Mouse (Mus musculus) MEL (cell line): ENCODE results near the gene Ppm1g. TPM values are rescaled to one million over a fixed set of nuclear protein-coding genes. Genes with fewer than 3 reads are reported as not detected.
"Not testable (repeated sequence)": the region's sequence is repeated elsewhere in the genome, so short reads cannot be mapped to it uniquely, and the experiment has no call there.

Experiments
- DNase-seq: peaks from one replicate; pipeline ENCODE4 v3.0.0; 2011; ENCODE audit warnings: low read depth, low spot score
- H3K27ac ChIP-seq: 2 replicates; pipeline ENCODE4 v1.5.1; 2012; ENCODE audit warnings: low read depth, mild to moderate bottlenecking, control low read depth, low read length, moderate library complexity; ENCODE audit not compliant: control insufficient read depth
- H3K27me3 ChIP-seq, 2 experiments: fragments of 150-350 bp in 1 of 2; sonication (generic) in 1 of 2; 2 replicates each; pipeline ENCODE4 v1.6.1; 2012; ENCODE audit warnings: low read length in 2 of 2, mild to moderate bottlenecking in 2 of 2, improper control_type of control experiment in 1 of 2, moderate library complexity in 1 of 2; ENCODE audit not compliant: insufficient read depth in 2 of 2, control insufficient read depth in 1 of 2
- H3K36me3 ChIP-seq, 2 experiments: 2 replicates each; pipeline ENCODE4 v1.6.1; 2012 to 2014; ENCODE audit warnings: low read length in 2 of 2, improper control_type of control experiment in 1 of 2, inconsistent platforms in 1 of 2, mild to moderate bottlenecking in 1 of 2; ENCODE audit not compliant: insufficient read depth in 2 of 2, control insufficient read depth in 1 of 2
- H3K4me1 ChIP-seq, 2 experiments: fragments of 150-350 bp in 1 of 2; sonication (generic) in 1 of 2; 2 replicates each; pipeline ENCODE4 v1.6.1; 2012; ENCODE audit warnings: low read length in 2 of 2, improper control_type of control experiment in 1 of 2, mild to moderate bottlenecking in 1 of 2; ENCODE audit not compliant: insufficient read depth in 2 of 2, control insufficient read depth in 1 of 2
- H3K4me3 ChIP-seq, 2 experiments: fragments of 150-350 bp in 1 of 2; sonication (generic) in 1 of 2; 2 replicates each; pipeline ENCODE4 v1.5.1; 2012; ENCODE audit warnings: low read depth in 2 of 2, low read length in 2 of 2, mild to moderate bottlenecking in 2 of 2, moderate library complexity in 2 of 2, control low read depth in 1 of 2, improper control_type of control experiment in 1 of 2; ENCODE audit not compliant: control insufficient read depth in 1 of 2, insufficient read depth in 1 of 2
- H3K79me2 ChIP-seq: 2 replicates; pipeline ENCODE4 v1.6.1; 2012; ENCODE audit warnings: mild to moderate bottlenecking, low read length, moderate library complexity; ENCODE audit not compliant: control insufficient read depth, poor library complexity, insufficient read depth
- H3K9ac ChIP-seq: 2 replicates; pipeline ENCODE4 v1.6.1; 2012; ENCODE audit warnings: low read depth, mild to moderate bottlenecking, control low read depth, low read length, moderate library complexity; ENCODE audit not compliant: control insufficient read depth, poor library complexity, severe bottlenecking
- H3K9me3 ChIP-seq: fragments of 150-350 bp; sonication (generic); replicated peaks from 2 replicates; pipeline ENCODE4 v1.6.1; 2012; ENCODE audit warnings: mild to moderate bottlenecking, low read length, improper control_type of control experiment, moderate library complexity; ENCODE audit not compliant: insufficient read depth
- CHD2 ChIP-seq: IDR thresholded peaks from 2 replicates; pipeline ENCODE4 v1.6.1; 2011; ENCODE audit warnings: low read length, improper control_type of control experiment
- CTCF ChIP-seq, 3 experiments: IDR thresholded peaks in 2 of 3; conservative IDR thresholded peaks in 1 of 3; 2 replicates each; pipeline ENCODE4 v1.5.1; 2011 to 2012; ENCODE audit warnings: low read length in 3 of 3, low read depth in 2 of 3, mild to moderate bottlenecking in 2 of 3, improper control_type of control experiment in 1 of 3, inconsistent platforms in 1 of 3, mixed read lengths in 1 of 3, moderate library complexity in 1 of 3; ENCODE audit not compliant: control insufficient read depth in 1 of 3, insufficient read depth in 1 of 3, poor library complexity in 1 of 3, severe bottlenecking in 1 of 3
- E2F4 ChIP-seq: IDR thresholded peaks from 2 replicates; pipeline ENCODE4 v1.6.1; 2011; ENCODE audit warnings: low read depth, low read length, improper control_type of control experiment, borderline replicate concordance
- ETS1 ChIP-seq: IDR thresholded peaks from 2 replicates; pipeline ENCODE4 v1.6.1; 2012; ENCODE audit warnings: low read depth, mild to moderate bottlenecking, inconsistent platforms, low read length, improper control_type of control experiment, moderate library complexity
- GATA1 ChIP-seq: IDR thresholded peaks from 2 replicates; pipeline ENCODE4 v1.6.1; 2011; ENCODE audit warnings: low read depth, low read length, improper control_type of control experiment
- KAT2A ChIP-seq: conservative IDR thresholded peaks from 2 replicates; pipeline ENCODE4 v1.6.1; 2012; ENCODE audit warnings: low read depth, low read length, improper control_type of control experiment, inconsistent platforms
- MAFK ChIP-seq: IDR thresholded peaks from 2 replicates; pipeline ENCODE4 v1.6.1; 2011; ENCODE audit warnings: low read depth, mild to moderate bottlenecking, low read length, improper control_type of control experiment, borderline replicate concordance
- MAZ ChIP-seq: IDR thresholded peaks from 2 replicates; pipeline ENCODE4 v1.6.1; 2012; ENCODE audit warnings: low read depth, mild to moderate bottlenecking, inconsistent platforms, low read length, improper control_type of control experiment
- MXI1 ChIP-seq: IDR thresholded peaks from 2 replicates; pipeline ENCODE4 v1.6.1; 2011; ENCODE audit warnings: mild to moderate bottlenecking, low read depth, low read length, improper control_type of control experiment
- MYB ChIP-seq: IDR thresholded peaks from 2 replicates; pipeline ENCODE4 v1.6.1; 2011; ENCODE audit warnings: mild to moderate bottlenecking, low read depth, low read length, improper control_type of control experiment
- MYC ChIP-seq: IDR thresholded peaks from 2 replicates; pipeline ENCODE4 v1.6.1; 2011; ENCODE audit warnings: low read depth, mild to moderate bottlenecking, low read length, improper control_type of control experiment, moderate library complexity
- POLR2AphosphoS2 ChIP-seq: IDR thresholded peaks from 2 replicates; pipeline ENCODE4 v1.6.1; 2011; ENCODE audit warnings: low read length, improper control_type of control experiment
- POLR2AphosphoS5 ChIP-seq: IDR thresholded peaks from 2 replicates; pipeline ENCODE4 v1.6.1; 2012; ENCODE audit warnings: low read depth, borderline replicate concordance, mild to moderate bottlenecking, inconsistent platforms, low read length, moderate library complexity, mixed read lengths
- RAD21 ChIP-seq: IDR thresholded peaks from 2 replicates; pipeline ENCODE4 v1.6.1; 2011; ENCODE audit warnings: mild to moderate bottlenecking, low read depth, low read length, improper control_type of control experiment
- SIN3A ChIP-seq: IDR thresholded peaks from 2 replicates; pipeline ENCODE4 v1.6.1; 2012; ENCODE audit warnings: low read length, improper control_type of control experiment, inconsistent platforms
- SMC3 ChIP-seq: IDR thresholded peaks from 2 replicates; pipeline ENCODE4 v1.6.1; 2011; ENCODE audit warnings: low read depth, low read length, improper control_type of control experiment
- TAL1 ChIP-seq: IDR thresholded peaks from 2 replicates; pipeline ENCODE4 v1.6.1; 2012; ENCODE audit warnings: mild to moderate bottlenecking, inconsistent platforms, low read length, moderate library complexity, mixed read lengths
- TBP ChIP-seq: IDR thresholded peaks from 2 replicates; pipeline ENCODE4 v1.8.0; 2011; ENCODE audit warnings: low read depth, low read length, improper control_type of control experiment
- UBTF ChIP-seq: IDR thresholded peaks from 2 replicates; pipeline ENCODE4 v1.6.1; 2012; ENCODE audit warnings: low read depth, mild to moderate bottlenecking, inconsistent platforms, low read length, improper control_type of control experiment, moderate library complexity, borderline replicate concordance; ENCODE audit not compliant: insufficient read depth
- ZNF384 ChIP-seq: IDR thresholded peaks from 2 replicates; pipeline ENCODE4 v1.6.1; 2012; ENCODE audit warnings: low read depth, mild to moderate bottlenecking, inconsistent platforms, low read length, improper control_type of control experiment
- polyA plus RNA-seq, 2 experiments: library from polyadenylated mRNA; stranded (reverse) in 1 of 2; unstranded in 1 of 2; fragments of >175 nt in 1 of 2; fragments of >200 nt in 1 of 2; gene quantifications; 2 replicates each; pipeline versions ENCODE4 v1.2.1 to v1.2.4; 2012; ENCODE audit warnings: low replicate concordance in 2 of 2, low read depth in 1 of 2; ENCODE audit not compliant: insufficient read length in 2 of 2, insufficient read depth in 1 of 2, missing spikeins in 1 of 2
- total RNA-seq: library from RNA; depleted of rRNA; stranded (reverse); fragments of 300-350 nt; gene quantifications from 2 replicates; pipeline ENCODE4 v1.2.3, GENCODE M21; 2012

The Ppm1g gene
- total and polyA plus RNA-seq, 3 experiments, result 169 to 639 (median 408) TPM

DNA sequence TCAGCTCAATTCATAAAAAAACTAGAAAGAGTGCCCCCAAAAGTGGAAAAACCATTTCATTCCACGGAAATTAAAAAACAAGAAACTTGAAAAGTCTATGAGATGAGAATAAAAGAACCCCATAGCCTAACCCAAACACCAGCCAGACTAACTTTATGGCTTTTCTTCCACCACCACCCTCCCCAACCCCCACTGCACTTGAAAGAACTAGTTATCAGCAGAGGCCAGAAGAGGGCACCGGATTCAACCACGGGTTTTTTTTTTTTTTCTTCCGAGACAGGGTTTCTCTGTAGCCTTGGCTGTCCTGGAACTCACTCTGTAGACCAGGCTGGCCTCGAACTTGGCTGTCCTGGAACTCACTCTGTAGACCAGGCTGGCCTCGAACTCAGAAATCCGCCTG lies 2.2 kb downstream of the Ppm1g start (continued):
- TF ChIP-seq E2F4, result no peak
- peak; percentile 86 for TF ChIP-seq GATA1
- TF ChIP-seq MAZ, result peak; percentile 76; the same call in 1 of the 2 replicates
- peak; percentile 73 for TF ChIP-seq ETS1
- TF ChIP-seq UBTF, result no peak
- peak; percentile 67; the same call in 1 of the 2 replicates for TF ChIP-seq SIN3A
- peak; percentile 34; the same call in 1 of the 2 replicates for TF ChIP-seq MAFK
- TF ChIP-seq SMC3, result peak; percentile 25; the same call in 1 of the 2 replicates
- peak; percentile 66 for TF ChIP-seq CHD2
- no peak for TF ChIP-seq POLR2AphosphoS5
- TF ChIP-seq MYC, result peak; percentile 63; the same call in 1 of the 2 replicates
- TF ChIP-seq MXI1, result peak; percentile 78; the same call in 1 of the 2 replicates
- TF ChIP-seq TAL1, result peak; percentile 80
- no peak for TF ChIP-seq MYB

DNA sequence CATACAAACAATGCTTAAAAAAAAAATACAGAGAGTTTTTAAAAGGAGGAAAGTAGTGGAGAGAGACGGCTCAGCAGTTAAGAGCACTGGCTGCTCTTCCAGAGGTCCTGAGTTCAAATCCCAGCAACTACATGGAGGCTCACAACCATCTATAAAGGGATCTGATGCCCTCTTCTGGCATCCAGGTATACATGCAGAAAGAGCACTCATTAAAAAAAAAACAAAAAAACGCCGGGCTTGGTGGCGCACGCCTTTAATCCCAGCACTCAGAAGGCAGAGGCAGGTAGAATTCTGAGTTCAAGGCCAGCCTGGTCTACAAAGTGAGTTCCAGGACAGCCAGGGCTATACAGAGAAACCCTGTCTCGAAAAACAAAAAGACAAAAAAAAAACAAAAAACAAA lies 3.9 kb downstream of the Ppm1g start:
- DNase-seq, H3K27ac ChIP-seq, H3K9ac ChIP-seq: not testable (repeated sequence)
- H3K79me2 ChIP-seq, result peaks cover 83% of the 10 kb centered on the region
- H3K36me3 ChIP-seq, result peaks cover 36 to 60% of the 10 kb centered on the region in 2 experiments
- TF ChIP-seq SIN3A, result 0 out of 2 replicates have a peak, but pooled peaks have one; percentile 25
- TF ChIP-seq CTCF (IDR thresholded peaks at IDR 0.05 in 2 of 3, conservative IDR thresholded peaks at IDR 0.05 in 1 of 3; ENCODE audit: control insufficient read depth in 1 of 3, insufficient read depth in 1 of 3, low read depth in 2 of 3, low read length in 3 of 3, poor library complexity in 1 of 3, severe bottlenecking in 1 of 3), result peak in 1 of 3 experiments; percentile 15; a peak in 1 of 6 replicates
- TF ChIP-seq ZNF384, result peak; percentile 81
- TF ChIP-seq, all 39 proteins: peak for 3; not testable (repeated sequence) for 36
- H3K9me3 ChIP-seq, H3K27me3 ChIP-seq, H3K4me3 ChIP-seq: not testable (repeated sequence)
- peaks cover 16 to 23% of the 10 kb centered on the region in 2 experiments; a peak in 3 of 4 replicates for H3K4me1 ChIP-seq

DNA sequence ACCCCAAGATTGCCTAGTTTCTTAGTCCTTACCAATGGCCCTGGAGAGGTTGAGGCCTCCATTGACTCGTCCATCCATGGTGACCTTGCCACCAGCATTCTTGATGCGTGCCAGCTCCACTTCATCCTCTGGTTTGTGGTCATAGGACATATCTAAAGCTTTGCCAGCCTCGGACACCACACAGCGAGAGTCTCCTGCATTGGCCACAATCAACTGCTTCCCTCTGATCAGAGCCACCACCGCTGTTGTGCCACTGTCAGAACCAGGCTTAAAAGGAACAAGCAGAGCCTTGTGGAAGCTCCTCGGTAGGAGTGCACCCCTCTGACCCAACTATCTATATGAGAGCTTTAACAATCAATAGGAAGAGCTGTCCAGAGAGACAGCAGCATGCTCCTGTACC lies 16.1 kb downstream of the Ppm1g start:
- Histone ChIP-seq H3K27me3 (no peaks in the 10 kb centered on the region), H3K36me3 (peaks cover 22 to 46% of the 10 kb centered on the region in 2 experiments), H3K9ac (no peak overlapping the region), H3K9me3 (no peaks in the 10 kb centered on the region), H3K4me1 (no peaks in the 10 kb centered on the region; a peak in 2 of 4 replicates), H3K4me3 (no peak overlapping the region), H3K79me2 (peaks cover 29% of the 10 kb centered on the region), H3K27ac (no peak overlapping the region)
- no peak for DNase-seq
- TF ChIP-seq MYC, result no peak
- no peak for TF ChIP-seq POLR2AphosphoS2
- no peak for TF ChIP-seq RAD21
- no peak for TF ChIP-seq KAT2A
- TF ChIP-seq ETS1, result no peak
- no peak for TF ChIP-seq TBP
